Mouse (Mus musculus): ENCODE data around the gene Bcas3.

GRCm38 (mm10) chr11:85774707-85775106 lies 421.7 kb downstream of the Bcas3 start:
- TF ChIP-seq CTCF (IDR thresholded peaks at IDR 0.05; ENCODE audit: extremely low read depth, insufficient read depth, insufficient read length, insufficient replicate concordance) (no peak), POLR2A (IDR thresholded peaks at IDR 0.05; ENCODE audit: low read depth, low read length) (no peak)
